Mouse (Mus musculus): Measurements from ENCODE around the gene Mtss1l. TPM values are rescaled to one million over a fixed set of nuclear protein-coding genes. Genes with fewer than 3 reads are reported as not detected.

Mtss1l gene
- polyA plus RNA-seq, 1 experiment from 2014 or later: 15.8 TPM

DNA sequence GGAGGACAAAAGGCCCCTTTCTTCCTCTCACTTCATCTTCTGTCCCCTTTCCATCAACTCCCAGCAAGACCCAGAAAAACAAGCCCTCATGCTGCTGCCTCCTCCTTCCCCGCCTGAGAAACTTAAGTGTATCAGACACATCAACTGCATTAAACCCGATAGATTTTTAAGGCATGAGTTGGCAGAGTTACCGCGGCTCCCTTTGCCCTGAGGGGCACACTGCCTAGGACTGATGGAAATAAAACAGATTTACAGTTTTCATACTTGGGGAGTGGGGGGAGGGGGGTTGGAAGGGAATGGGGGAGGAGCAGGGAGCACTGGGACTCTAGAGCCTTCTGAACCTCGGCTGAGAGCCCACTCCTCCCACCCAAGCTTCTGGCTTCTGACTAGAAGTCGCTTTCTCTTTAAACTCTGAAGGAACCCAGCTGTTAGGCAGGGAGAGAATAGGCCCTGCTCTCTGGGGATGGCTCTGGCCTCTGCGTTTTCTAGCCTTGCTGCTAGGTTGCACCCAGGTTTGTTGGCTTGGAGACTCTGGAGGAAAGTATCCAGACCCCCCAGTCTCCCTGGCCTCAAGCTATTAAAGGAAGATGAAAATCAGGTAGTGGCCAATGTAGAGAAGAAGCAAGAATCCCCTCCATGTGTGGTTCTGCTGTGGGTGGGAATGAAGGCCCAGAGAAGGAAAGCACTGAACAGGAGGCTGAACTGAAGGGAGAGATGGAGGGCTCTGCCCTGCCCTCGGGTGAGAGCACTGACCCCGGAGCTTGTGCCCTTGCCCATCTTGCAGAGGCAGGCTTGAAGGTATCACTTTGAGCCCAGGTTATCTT, 18.4 kb upstream of the Mtss1l start:
- H3K4me1 ChIP-seq (replicated peaks; ENCODE audit: control insufficient read depth, insufficient read depth, low read length): no peaks in the 10 kb centered on the region
- 54% methylated on average over 9 of the region's 9 CpGs for WGBS
- no peaks in the 10 kb centered on the region for H3K27me3 ChIP-seq (ENCODE audit: control insufficient read depth, insufficient read depth, low read length)
- no peaks in the 10 kb centered on the region for H3K9me3 ChIP-seq (ENCODE audit: control insufficient read depth, low read length)
- ATAC-seq (replicated peaks; ENCODE audit: low FRiP score) (no peak), DNase-seq (ENCODE audit: low spot score) (no peak)
- H3K4me3 ChIP-seq (ENCODE audit: low read depth, low read length): no peak overlapping the region
- H3K9ac ChIP-seq (ENCODE audit: low read length): no peak overlapping the region
- H3K27ac ChIP-seq (ENCODE audit: low read depth, low read length): no peak overlapping the region
- H3K36me3 ChIP-seq (ENCODE audit: control insufficient read depth, insufficient read depth, low read length): no peaks in the 10 kb centered on the region
- no peak overlapping the region for H3K4me2 ChIP-seq (ENCODE audit: low read depth, low read length, severe bottlenecking)

DNA sequence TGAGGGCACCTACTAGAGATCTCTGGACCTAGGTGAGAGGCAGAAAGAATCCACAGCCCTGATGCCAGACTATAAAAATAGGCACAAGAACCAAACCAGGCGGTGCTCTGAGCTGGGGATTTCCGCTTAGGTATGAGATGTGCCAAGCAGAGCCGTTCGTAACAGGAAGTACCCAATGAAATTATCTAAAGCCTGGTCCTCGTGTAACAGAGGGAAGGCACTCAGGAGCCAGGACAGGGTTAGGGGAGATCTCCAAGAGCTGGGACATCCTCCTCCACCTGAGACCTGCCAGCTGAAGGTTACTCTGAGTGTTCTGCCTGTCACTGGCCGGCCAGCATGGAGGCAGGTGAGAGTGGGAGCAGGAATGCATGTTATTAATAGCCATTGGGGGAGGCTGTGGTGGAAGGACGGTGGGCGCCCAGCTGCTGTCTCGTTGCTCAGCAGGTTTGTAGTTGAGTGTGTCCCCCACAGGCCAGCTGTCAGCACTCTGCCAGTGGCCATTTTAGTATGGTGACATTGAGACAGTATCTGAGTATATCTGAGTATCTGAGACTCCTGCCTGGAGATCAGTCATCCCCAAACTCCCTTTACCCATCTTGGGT, 17.7 kb upstream of the Mtss1l start:
- Histone ChIP-seq H3K4me3 (ENCODE audit: low read depth, low read length) (no peak overlapping the region), H3K9ac (ENCODE audit: low read length) (no peak overlapping the region), H3K27me3 (ENCODE audit: control insufficient read depth, insufficient read depth, low read length) (no peaks in the 10 kb centered on the region), H3K4me2 (ENCODE audit: low read depth, low read length, severe bottlenecking) (no peak overlapping the region), H3K4me1 (replicated peaks; ENCODE audit: control insufficient read depth, insufficient read depth, low read length) (no peaks in the 10 kb centered on the region), H3K9me3 (ENCODE audit: control insufficient read depth, low read length) (no peaks in the 10 kb centered on the region), H3K27ac (ENCODE audit: low read depth, low read length) (no peak overlapping the region), H3K36me3 (ENCODE audit: control insufficient read depth, insufficient read depth, low read length) (no peaks in the 10 kb centered on the region)
- WGBS: 90% methylated on average over 9 of the region's 9 CpGs
- ATAC-seq (replicated peaks; ENCODE audit: low FRiP score): no peak
- DNase-seq (ENCODE audit: low spot score): no peak

DNA sequence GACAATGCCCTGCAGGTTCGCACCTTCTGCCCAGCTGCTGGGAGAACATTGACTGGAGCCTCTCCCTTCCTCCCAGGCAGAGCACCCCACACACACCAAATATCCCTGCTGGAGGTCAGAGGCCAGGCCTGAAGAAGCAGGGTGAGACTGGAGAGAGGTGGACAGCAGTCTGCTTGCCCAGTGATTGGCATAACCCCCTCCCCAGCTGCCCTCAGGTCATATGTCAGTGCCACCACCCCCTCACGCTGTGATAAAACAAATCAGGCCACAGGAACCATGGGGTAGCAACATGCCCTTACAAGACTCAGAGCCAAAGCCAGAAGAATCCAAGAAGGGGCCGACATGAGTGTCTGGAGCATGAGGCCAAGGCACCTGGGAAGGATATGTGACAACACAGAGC, 17.2 kb upstream of the Mtss1l start:
- no peak overlapping the region for H3K27ac ChIP-seq (ENCODE audit: low read depth, low read length)
- no peak overlapping the region for H3K4me2 ChIP-seq (ENCODE audit: low read depth, low read length, severe bottlenecking)

DNA sequence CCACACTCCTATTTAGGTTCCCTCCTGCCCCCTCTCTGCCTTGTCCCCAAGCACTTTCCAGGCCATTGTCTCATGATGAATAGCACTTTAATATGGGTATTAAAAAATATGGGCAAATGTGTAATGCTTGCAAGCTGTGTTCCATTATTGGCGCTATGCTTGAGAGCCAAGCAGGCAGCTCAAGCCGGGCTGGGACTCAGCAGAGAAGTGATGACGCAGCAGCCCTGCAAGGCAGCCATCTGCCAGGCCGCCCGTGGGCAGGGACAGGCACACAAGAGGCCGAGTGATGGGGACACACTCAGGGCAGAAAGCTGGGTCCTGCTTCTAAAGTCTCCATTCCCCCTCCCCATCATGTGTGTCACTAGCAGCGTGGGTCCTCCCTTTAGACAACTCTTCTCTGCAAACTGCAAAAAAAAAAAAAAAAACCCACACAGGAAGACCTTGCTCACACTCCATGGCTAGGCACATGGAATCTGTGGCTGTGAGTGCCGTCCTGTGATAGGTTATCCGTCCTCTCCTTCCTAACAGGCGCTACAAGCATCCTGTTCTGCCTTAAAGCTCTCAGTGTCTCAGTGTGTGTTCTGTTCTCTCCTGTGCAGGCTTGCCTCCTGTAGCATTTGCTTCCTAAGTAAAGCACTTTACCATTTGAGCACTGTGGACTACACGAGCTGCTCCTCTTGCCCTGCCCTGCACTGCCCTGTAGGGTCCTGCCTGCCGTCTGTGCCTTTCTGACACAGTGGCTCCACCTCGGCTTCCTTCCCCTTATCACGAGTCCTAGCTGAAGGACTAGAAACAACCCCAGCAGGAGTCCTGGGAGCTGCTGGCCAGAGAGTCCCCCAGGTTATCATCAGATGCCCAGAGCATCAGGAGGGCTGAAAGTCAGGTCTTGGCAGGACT, 15.6 kb upstream of the Mtss1l start:
- Histone ChIP-seq H3K4me3 (ENCODE audit: low read depth, low read length) (no peak overlapping the region), H3K27ac (ENCODE audit: low read depth, low read length) (no peak overlapping the region), H3K4me1 (replicated peaks; ENCODE audit: control insufficient read depth, insufficient read depth, low read length) (no peaks in the 10 kb centered on the region), H3K36me3 (ENCODE audit: control insufficient read depth, insufficient read depth, low read length) (no peaks in the 10 kb centered on the region), H3K4me2 (ENCODE audit: low read depth, low read length, severe bottlenecking) (no peak overlapping the region), H3K27me3 (ENCODE audit: control insufficient read depth, insufficient read depth, low read length) (no peaks in the 10 kb centered on the region), H3K9me3 (ENCODE audit: control insufficient read depth, low read length) (no peaks in the 10 kb centered on the region), H3K9ac (ENCODE audit: low read length) (no peak overlapping the region)
- DNase-seq (ENCODE audit: low spot score): no peak
- ATAC-seq (replicated peaks; ENCODE audit: low FRiP score): no peak
- 82% methylated on average over 14 of the region's 14 CpGs for WGBS

More for the DNA sequence above, 17.2 kb upstream of the Mtss1l start:
- 86% methylated on average over 3 of the region's 3 CpGs for WGBS
- H3K4me3 ChIP-seq (ENCODE audit: low read depth, low read length): no peak overlapping the region
- H3K9ac ChIP-seq (ENCODE audit: low read length): no peak overlapping the region
- no peaks in the 10 kb centered on the region for H3K27me3 ChIP-seq (ENCODE audit: control insufficient read depth, insufficient read depth, low read length)
- H3K36me3 ChIP-seq (ENCODE audit: control insufficient read depth, insufficient read depth, low read length): no peaks in the 10 kb centered on the region
- ATAC-seq (replicated peaks; ENCODE audit: low FRiP score) (no peak), DNase-seq (ENCODE audit: low spot score) (no peak)
- no peaks in the 10 kb centered on the region for H3K4me1 ChIP-seq (replicated peaks; ENCODE audit: control insufficient read depth, insufficient read depth, low read length)
- H3K9me3 ChIP-seq (ENCODE audit: control insufficient read depth, low read length): no peaks in the 10 kb centered on the region

DNA sequence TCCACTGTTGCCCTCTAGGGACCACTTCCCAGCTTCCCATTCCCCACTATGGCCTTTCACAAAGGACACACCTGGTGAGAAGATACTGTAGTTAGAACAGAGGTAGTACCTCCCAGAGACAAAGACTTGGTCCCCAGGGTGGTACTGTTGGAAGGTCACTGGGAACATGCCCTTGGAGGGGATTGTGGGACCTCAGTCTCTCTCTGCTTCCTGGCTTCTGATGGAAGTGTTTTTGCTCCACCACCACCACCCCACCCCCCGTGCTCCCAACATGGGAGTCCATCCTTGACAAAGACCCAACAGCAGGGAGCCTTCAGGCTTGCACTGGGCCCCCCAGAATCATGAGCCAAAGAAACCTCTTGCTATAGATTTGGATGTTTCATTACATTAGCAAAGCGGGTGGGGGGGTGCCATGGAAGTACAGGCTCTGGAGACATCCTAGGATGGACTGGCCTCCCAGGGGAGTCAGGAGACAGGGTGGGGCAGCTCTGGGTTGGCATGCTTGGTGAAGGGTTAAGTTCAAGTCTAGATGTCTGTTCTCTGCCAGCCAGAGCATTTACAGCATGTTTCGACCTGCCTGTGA, 14.9 kb upstream of the Mtss1l start:
- no peak overlapping the region for H3K9ac ChIP-seq (ENCODE audit: low read length)
- H3K27me3 ChIP-seq (ENCODE audit: control insufficient read depth, insufficient read depth, low read length): no peaks in the 10 kb centered on the region
- no peak overlapping the region for H3K4me3 ChIP-seq (ENCODE audit: low read depth, low read length)
- WGBS: 82% methylated on average over 3 of the region's 3 CpGs
- H3K27ac ChIP-seq (ENCODE audit: low read depth, low read length): no peak overlapping the region
- H3K36me3 ChIP-seq (ENCODE audit: control insufficient read depth, insufficient read depth, low read length): no peaks in the 10 kb centered on the region; the same call in 1 of the 2 replicates
- DNase-seq (ENCODE audit: low spot score) (no peak), ATAC-seq (replicated peaks; ENCODE audit: low FRiP score) (no peak)
- no peaks in the 10 kb centered on the region for H3K4me1 ChIP-seq (replicated peaks; ENCODE audit: control insufficient read depth, insufficient read depth, low read length)
- H3K9me3 ChIP-seq (ENCODE audit: control insufficient read depth, low read length): no peaks in the 10 kb centered on the region
- H3K4me2 ChIP-seq (ENCODE audit: low read depth, low read length, severe bottlenecking): no peak overlapping the region

DNA sequence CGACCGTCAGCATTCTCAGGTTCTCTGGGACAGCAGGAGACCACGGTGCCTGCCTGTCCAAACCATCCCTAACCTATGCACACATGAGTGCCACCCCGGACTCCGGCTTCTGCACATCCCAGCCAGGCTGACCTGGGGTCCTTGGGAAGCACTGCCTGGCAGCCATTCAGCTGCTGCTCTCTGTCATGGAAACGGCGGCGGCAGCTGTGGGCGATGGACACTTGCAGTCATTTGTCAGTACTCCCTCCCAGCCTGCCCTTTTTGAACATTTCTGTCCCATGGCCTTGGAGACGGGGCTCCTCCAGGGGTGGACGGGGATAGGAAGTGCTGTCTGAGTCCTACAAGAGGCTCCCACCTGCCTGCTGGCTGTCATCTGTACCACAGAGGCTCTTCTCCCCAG, 12.8 kb upstream of the Mtss1l start:
- Histone ChIP-seq H3K4me1 (replicated peaks; ENCODE audit: control insufficient read depth, insufficient read depth, low read length) (no peaks in the 10 kb centered on the region), H3K36me3 (ENCODE audit: control insufficient read depth, insufficient read depth, low read length) (no peaks in the 10 kb centered on the region; the same call in 1 of the 2 replicates), H3K9me3 (ENCODE audit: control insufficient read depth, low read length) (no peaks in the 10 kb centered on the region), H3K4me3 (ENCODE audit: low read depth, low read length) (no peak overlapping the region), H3K9ac (ENCODE audit: low read length) (no peak overlapping the region), H3K27me3 (ENCODE audit: control insufficient read depth, insufficient read depth, low read length) (no peaks in the 10 kb centered on the region), H3K27ac (ENCODE audit: low read depth, low read length) (no peak overlapping the region), H3K4me2 (ENCODE audit: low read depth, low read length, severe bottlenecking) (no peak overlapping the region)
- WGBS: 91% methylated on average over 11 of the region's 11 CpGs
- ATAC-seq (replicated peaks; ENCODE audit: low FRiP score) (no peak), DNase-seq (ENCODE audit: low spot score) (no peak)

DNA sequence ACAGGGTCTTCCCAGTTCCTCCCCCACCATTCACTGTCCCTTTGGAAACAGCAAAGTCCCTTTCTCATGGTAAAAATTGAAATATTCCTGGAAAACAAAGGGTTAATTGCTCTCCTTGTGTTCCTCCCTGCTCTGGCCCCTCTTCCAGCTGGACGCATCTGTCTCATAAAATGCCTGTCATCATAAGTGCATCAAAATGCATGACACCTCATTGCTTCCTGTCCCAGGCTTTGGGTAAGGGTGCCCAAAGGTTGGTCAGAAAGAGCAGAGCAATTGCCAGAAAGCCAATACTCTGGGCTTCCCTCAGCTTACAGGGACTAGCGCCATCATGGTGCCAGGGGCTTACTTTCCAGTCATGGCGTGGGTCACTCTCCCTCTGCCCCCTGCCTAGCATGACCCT, 10.7 kb upstream of the Mtss1l start:
- DNase-seq (ENCODE audit: low spot score) (no peak), ATAC-seq (replicated peaks; ENCODE audit: low FRiP score) (no peak)
- H3K27me3 ChIP-seq (ENCODE audit: control insufficient read depth, insufficient read depth, low read length): no peaks in the 10 kb centered on the region
- H3K9ac ChIP-seq (ENCODE audit: low read length): no peak overlapping the region
- no peak overlapping the region for H3K4me3 ChIP-seq (ENCODE audit: low read depth, low read length)
- H3K9me3 ChIP-seq (ENCODE audit: control insufficient read depth, low read length): no peaks in the 10 kb centered on the region
- 79% methylated on average over 3 of the region's 3 CpGs for WGBS
- H3K4me1 ChIP-seq (replicated peaks; ENCODE audit: control insufficient read depth, insufficient read depth, low read length): no peaks in the 10 kb centered on the region
- no peak overlapping the region for H3K27ac ChIP-seq (ENCODE audit: low read depth, low read length)
- no peak overlapping the region for H3K4me2 ChIP-seq (ENCODE audit: low read depth, low read length, severe bottlenecking)
- peaks cover 2% of the 10 kb centered on the region; the same call in 1 of the 2 replicates for H3K36me3 ChIP-seq (ENCODE audit: control insufficient read depth, insufficient read depth, low read length)

DNA sequence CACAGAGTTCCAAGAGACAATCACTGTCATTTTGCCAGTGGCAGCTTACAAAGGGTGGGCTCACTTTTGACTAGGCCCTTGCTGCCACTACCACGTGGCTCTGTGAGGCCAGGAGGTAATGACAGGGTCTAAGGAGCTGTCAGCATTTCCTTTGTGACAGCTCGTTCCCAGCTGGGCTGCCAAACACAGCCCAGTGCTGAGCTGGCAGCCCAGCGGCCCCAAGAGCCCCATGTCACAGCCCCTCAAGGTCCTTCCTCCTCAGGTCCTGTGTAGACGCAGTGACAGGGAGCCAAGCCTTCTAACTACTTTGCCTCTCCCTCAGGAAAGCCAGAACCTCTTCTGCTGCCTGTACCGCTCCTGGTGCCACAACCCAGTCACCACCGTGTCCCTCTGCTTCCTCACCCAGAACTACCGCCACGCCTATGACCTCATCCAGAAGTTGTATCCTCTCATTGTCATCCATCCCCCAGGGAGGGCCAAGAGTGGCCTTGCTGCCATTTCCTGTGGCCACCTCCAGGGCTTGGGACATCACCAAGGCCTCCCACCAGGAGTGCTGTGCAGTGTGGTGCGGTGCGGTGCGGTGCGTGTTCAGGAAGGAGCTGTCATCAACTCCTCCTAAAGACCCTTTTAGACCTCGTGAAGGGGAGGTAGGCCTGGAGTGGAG, 9.9 kb upstream of the Mtss1l start:
- Histone ChIP-seq H3K9ac (ENCODE audit: low read length) (no peak overlapping the region), H3K4me2 (ENCODE audit: low read depth, low read length, severe bottlenecking) (no peak overlapping the region), H3K27ac (ENCODE audit: low read depth, low read length) (no peak overlapping the region), H3K36me3 (ENCODE audit: control insufficient read depth, insufficient read depth, low read length) (peaks cover 2% of the 10 kb centered on the region; the same call in 1 of the 2 replicates), H3K9me3 (ENCODE audit: control insufficient read depth, low read length) (no peaks in the 10 kb centered on the region), H3K27me3 (ENCODE audit: control insufficient read depth, insufficient read depth, low read length) (no peaks in the 10 kb centered on the region), H3K4me1 (replicated peaks; ENCODE audit: control insufficient read depth, insufficient read depth, low read length) (no peaks in the 10 kb centered on the region), H3K4me3 (ENCODE audit: low read depth, low read length) (no peak overlapping the region)
- 85% methylated on average over 13 of the region's 13 CpGs for WGBS
- ATAC-seq (replicated peaks; ENCODE audit: low FRiP score): no peak
- DNase-seq (ENCODE audit: low spot score): no peak

Data from forebrain, embryonic 11.5 days (tissue).